Mouse (Mus musculus) lung, postnatal 10 days (tissue): ENCODE results near the gene Ace2.
A peak's percentile ranks its signal among the peaks of the same experiment; 100 is the strongest.

ENCODE experiments used
- DNase-seq: peaks from one replicate; pipeline ENCODE4 v3.0.0; 2021

Ace2 gene

GRCm38 (mm10) chrX:164139032-164139431 is at the start of gene Ace2:
Gene Ace2 (plus strand): TSS chrX:164139332.
- DNase-seq = no peak

- DNase-seq = no peak
Observed at GRCm38 (mm10) chrX:164089916-164090315, 49.2 kb upstream of the Ace2 start.

GRCm38 (mm10) chrX:164092300-164093169 is 46.6 kb upstream of the Ace2 start:
- DNase-seq = peak; percentile 1

GRCm38 (mm10) chrX:164093435-164093834 is 45.7 kb upstream of the Ace2 start:
- DNase-seq = no peak

GRCm38 (mm10) chrX:164095838-164096237 is 43.3 kb upstream of the Ace2 start:
- no peak for DNase-seq

GRCm38 (mm10) chrX:164101483-164101882 is 37.6 kb upstream of the Ace2 start:
- peak; percentile 2 for DNase-seq

GRCm38 (mm10) chrX:164102198-164102597 is 36.9 kb upstream of the Ace2 start:
- DNase-seq = no peak

GRCm38 (mm10) chrX:164102656-164103055 is 36.5 kb upstream of the Ace2 start:
- no peak for DNase-seq

GRCm38 (mm10) chrX:164111146-164111545 is 28.0 kb upstream of the Ace2 start:
- DNase-seq = no peak

GRCm38 (mm10) chrX:164113744-164114143 is 25.4 kb upstream of the Ace2 start:
- no peak for DNase-seq

- DNase-seq = no peak
Observed at GRCm38 (mm10) chrX:164123942-164124341, 15.2 kb upstream of the Ace2 start.

- DNase-seq = no peak
Observed at GRCm38 (mm10) chrX:164133531-164133930, 5.6 kb upstream of the Ace2 start.

- DNase-seq = no peak
Observed at GRCm38 (mm10) chrX:164135304-164135818, 3.8 kb upstream of the Ace2 start.

- DNase-seq = peak; percentile 3
Observed at GRCm38 (mm10) chrX:164145463-164146250, 6.5 kb downstream of the Ace2 start.

GRCm38 (mm10) chrX:164152703-164153102 is 13.6 kb downstream of the Ace2 start:
- DNase-seq = no peak

GRCm38 (mm10) chrX:164153606-164154005 is 14.5 kb downstream of the Ace2 start:
- no peak for DNase-seq

- DNase-seq = no peak
Observed at GRCm38 (mm10) chrX:164154594-164154993, 15.5 kb downstream of the Ace2 start.

- no peak for DNase-seq
Observed at GRCm38 (mm10) chrX:164164681-164165080, 25.5 kb downstream of the Ace2 start.

- DNase-seq = no peak
Observed at GRCm38 (mm10) chrX:164171034-164171433, 31.9 kb downstream of the Ace2 start.

GRCm38 (mm10) chrX:164173880-164174279 is 34.7 kb downstream of the Ace2 start:
- no peak for DNase-seq

GRCm38 (mm10) chrX:164175311-164175710 is 36.2 kb downstream of the Ace2 start:
- DNase-seq = no peak

GRCm38 (mm10) chrX:164175780-164176179 is 36.6 kb downstream of the Ace2 start:
- DNase-seq = no peak

- DNase-seq = no peak
Observed at GRCm38 (mm10) chrX:164178856-164179255, 39.7 kb downstream of the Ace2 start.

GRCm38 (mm10) chrX:164179746-164180145 is 40.6 kb downstream of the Ace2 start:
- DNase-seq = peak; percentile 69
